Mouse (Mus musculus) myocyte (in vitro differentiated cells): ENCODE results near the gene Rbms3.

Experiments used
- E2F4 ChIP-seq: IDR thresholded peaks from one replicate; pipeline ENCODE4 v1.6.1; 2011; ENCODE audit warnings: mild to moderate bottlenecking, control low read depth, moderate library complexity; ENCODE audit not compliant: insufficient read depth
- MAX ChIP-seq: IDR thresholded peaks from one replicate; pipeline ENCODE4 v1.6.1; 2011; ENCODE audit warnings: low read depth, mild to moderate bottlenecking, control low read depth
- MYOD1 ChIP-seq, 3 experiments: IDR thresholded peaks; one replicate each; pipeline ENCODE4 v1.6.1; 2011; ENCODE audit warnings: control low read depth in 2 of 3, low read depth in 2 of 3, mild to moderate bottlenecking in 2 of 3, moderate library complexity in 1 of 3; ENCODE audit not compliant: insufficient read length in 2 of 3, control insufficient read depth in 1 of 3
- MYOG ChIP-seq, 3 experiments: IDR thresholded peaks; one replicate each; pipeline ENCODE4 v1.6.1; 2011; ENCODE audit warnings: control low read depth in 2 of 3, low read depth in 2 of 3, mild to moderate bottlenecking in 2 of 3; ENCODE audit not compliant: insufficient read length in 2 of 3, control insufficient read depth in 1 of 3, insufficient read depth in 1 of 3
- POLR2A ChIP-seq: IDR thresholded peaks from one replicate; pipeline ENCODE4 v1.6.1; 2011; ENCODE audit warnings: low read depth, mild to moderate bottlenecking, control low read depth, moderate library complexity; ENCODE audit not compliant: insufficient read length
- POLR2AphosphoS2 ChIP-seq: IDR thresholded peaks from one replicate; pipeline ENCODE4 v1.6.1; 2011; ENCODE audit warnings: low read depth, control low read depth; ENCODE audit not compliant: insufficient read length
- TCF12 ChIP-seq: IDR thresholded peaks from one replicate; pipeline ENCODE4 v1.6.1; 2011; ENCODE audit warnings: mild to moderate bottlenecking, control low read depth; ENCODE audit not compliant: poor library complexity, insufficient read depth, severe bottlenecking
- USF1 ChIP-seq: IDR thresholded peaks from one replicate; pipeline ENCODE4 v1.6.1; 2011; ENCODE audit warnings: low read depth, mild to moderate bottlenecking, control low read depth, moderate library complexity

GRCm38 (mm10) chr9:116975269-116975668 is 654.4 kb downstream of the Rbms3 start:
- TF ChIP-seq POLR2AphosphoS2 (no peak), TCF12 (no peak), POLR2A (no peak), USF1 (no peak), MYOD1 (IDR thresholded peaks at IDR 0.05; ENCODE audit: control insufficient read depth in 1 of 3, insufficient read length in 2 of 3, low read depth in 2 of 3) (no peak), MAX (no peak), MYOG (IDR thresholded peaks at IDR 0.05; ENCODE audit: control insufficient read depth in 1 of 3, insufficient read depth in 1 of 3, insufficient read length in 2 of 3, low read depth in 2 of 3) (no peak), E2F4 (no peak)
